ENCODE assay signal across 7 mouse cellular contexts in genomic region chr17:9764041-9764606, GRCm38 (mm10).
DNase-seq lines count a peak whose midpoint lies in the region; ATAC-seq lines count a peak whose summit lies in the region.

No protein-coding gene starts in this region.

- peak overlapping the region; percentile 76 for H3K4me2 ChIP-seq in heart, embryonic 12.5 days
- peak overlapping the region; percentile 39 for H3K4me2 ChIP-seq in liver, embryonic 16.5 days (ENCODE audit: low read depth, low read length)

- H3K27me3 ChIP-seq in megakaryocyte, embryonic 14.5 days (replicated peaks), result peaks cover 8% of the 10 kb centered on the region
- H3K27me3 ChIP-seq in heart, embryonic 12.5 days (replicated peaks), result no peaks in the 10 kb centered on the region
- no peaks in the 10 kb centered on the region for H3K27me3 ChIP-seq in liver, embryonic 16.5 days (ENCODE audit: control insufficient read depth, insufficient read depth, low read depth, low read length)

- no peak for ATAC-seq in megakaryocyte, adult 5-6 weeks (ENCODE audit: poor library complexity, severe bottlenecking)
- ATAC-seq in heart, embryonic 12.5 days (ENCODE audit: insufficient number of reproducible peaks, low FRiP score), result no peak
- ATAC-seq in liver, embryonic 16.5 days (ENCODE audit: low read depth), result no peak

- H3K27ac ChIP-seq in heart, embryonic 12.5 days (ENCODE audit: poor library complexity, severe bottlenecking), result peak overlapping the region; percentile 64; the same call in 1 of the 2 replicates
- no peak overlapping the region for H3K27ac ChIP-seq in liver, embryonic 16.5 days (ENCODE audit: low read length)

- intact Hi-C loops in left cerebral cortex, postnatal 4 days (cut with DNase I), result no loop called here

- DNase-seq in urinary bladder, postnatal 36 days (ENCODE audit: low spot score in 2 of 2), result no peak
- DNase-seq in spleen, adult 18-20 months, result no peak
- no peak for DNase-seq in left cerebral cortex, postnatal 4 days

- H3K36me3 ChIP-seq in megakaryocyte, embryonic 14.5 days (replicated peaks; ENCODE audit: low read length), result no peaks in the 10 kb centered on the region
- H3K36me3 ChIP-seq in heart, embryonic 12.5 days, result no peaks in the 10 kb centered on the region
- no peaks in the 10 kb centered on the region for H3K36me3 ChIP-seq in liver, embryonic 16.5 days (ENCODE audit: control insufficient read depth, insufficient read depth)

- H3K4me3 ChIP-seq in megakaryocyte, embryonic 14.5 days (replicated peaks), result peak overlapping the region; percentile 3
- peak overlapping the region; percentile 58 for H3K4me3 ChIP-seq in heart, embryonic 12.5 days
- no peak overlapping the region; the same call in 1 of the 2 replicates for H3K4me3 ChIP-seq in liver, embryonic 16.5 days (ENCODE audit: low read depth, low read length)

- H3K4me1 ChIP-seq in megakaryocyte, embryonic 14.5 days, result peaks cover 48% of the 10 kb centered on the region
- H3K4me1 ChIP-seq in heart, embryonic 12.5 days (replicated peaks), result peaks cover 44% of the 10 kb centered on the region
- no peaks in the 10 kb centered on the region for H3K4me1 ChIP-seq in liver, embryonic 16.5 days (ENCODE audit: control insufficient read depth, low read depth, low read length)

- H3K9me3 ChIP-seq in megakaryocyte, embryonic 14.5 days, result no peaks in the 10 kb centered on the region
- no peaks in the 10 kb centered on the region for H3K9me3 ChIP-seq in heart, embryonic 12.5 days (replicated peaks)
- H3K9me3 ChIP-seq in liver, embryonic 16.5 days (replicated peaks; ENCODE audit: control insufficient read depth, low read length), result no peaks in the 10 kb centered on the region

- 14% methylated on average over 9 of the region's 9 CpGs for WGBS in heart, embryonic 12.5 days
- 19% methylated on average over 9 of the region's 9 CpGs for WGBS in liver, embryonic 16.5 days (ENCODE audit: insufficient replicate concordance)

- peak overlapping the region; percentile 71 for H3K9ac ChIP-seq in heart, embryonic 12.5 days
- H3K9ac ChIP-seq in liver, embryonic 16.5 days (ENCODE audit: low read depth, low read length), result no peak overlapping the region
